13 mouse cellular contexts compared by ENCODE assay signal in the genomic region with DNA sequence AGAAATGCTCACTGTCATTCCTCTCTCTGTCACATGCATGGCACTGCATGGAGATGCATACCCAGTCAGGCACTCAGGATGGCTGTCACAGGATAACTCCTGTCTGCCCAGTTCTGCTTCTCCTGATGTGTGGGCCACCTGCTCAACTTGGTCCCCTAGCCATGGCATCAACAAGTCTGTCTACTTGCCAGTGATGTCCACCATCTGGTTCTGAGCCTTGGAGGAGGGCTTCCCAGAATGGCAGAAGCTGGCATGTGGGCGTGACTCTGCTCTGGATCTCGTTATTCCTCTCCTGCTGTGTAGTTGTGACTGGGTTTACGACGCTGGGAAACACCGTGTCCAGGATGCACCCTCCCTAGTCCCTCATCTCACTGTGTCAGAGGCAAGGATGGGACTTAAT.
DNase-seq lines count a peak whose midpoint lies in the region; ATAC-seq lines count a peak whose summit lies in the region.
"Had no signal": no experiment of that assay in that cellular context is flagged by ENCODE, and none has a peak within 500 bp of the region (broad histone marks: within the 10 kb centered on the region; RNA-seq: fewer than 3 reads in every experiment).

No protein-coding gene starts in this region.

- intact Hi-C loops in left cerebral cortex, postnatal 4 days (cut with DNase I), result no loop called here
- intact Hi-C loops in left cerebral cortex, postnatal 10 days (cut with DNase I), result no loop called here

- DNase-seq in frontal cortex, postnatal 25 days (ENCODE audit: low spot score in 2 of 2), result no peak
- DNase-seq in left cerebral cortex, postnatal 4 days, result peak; percentile 67
- no peak for DNase-seq in left cerebral cortex, postnatal 10 days (ENCODE audit: extremely low spot score in 1 of 2, low spot score in 2 of 2)
- peak; percentile 21 to 23 for DNase-seq in cerebellum, adult 18-20 months
- peak; percentile 28 to 42 for DNase-seq in cerebellum, postnatal 25 days
- no peak for DNase-seq in urinary bladder, adult 2 months (ENCODE audit: low spot score)
- no peak for DNase-seq in thymus, postnatal 36 days
- DNase-seq: adrenal gland, adult 8-10 months; heart, postnatal 10 days; kidney, adult 18-20 months; kidney, postnatal 10 days; right cerebral cortex, postnatal 4 days had no signal

- ATAC-seq in frontal cortex, adult (ENCODE audit: low TSS enrichment), result peak; percentile 73

Comparison
In these comparisons a context has a peak if more than half of its experiments do, and no peak if none do; other contexts are left out.
1. DNase-seq: peak in left cerebral cortex, postnatal 4 days (single experiment), cerebellum, adult 18-20 months (2 of 2) and cerebellum, postnatal 25 days (2 of 2); none in frontal cortex, postnatal 25 days (0 of 2), left cerebral cortex, postnatal 10 days (0 of 2), urinary bladder, adult 2 months (single experiment) and thymus, postnatal 36 days (0 of 2).